Mouse (Mus musculus): Measurements from ENCODE around the gene Lingo1.

GRCm38 (mm10) chr9:56748056-56748455 is 48.2 kb downstream of the Lingo1 start:
- TF ChIP-seq CTCF (IDR thresholded peaks at IDR 0.05; ENCODE audit: low read depth, low read length) (no peak), TAL1 (conservative IDR thresholded peaks at IDR 0.05; ENCODE audit: low read depth, low read length) (no peak), GATA1 (IDR thresholded peaks at IDR 0.05; ENCODE audit: borderline replicate concordance, low read length) (no peak), POLR2AphosphoS5 (IDR thresholded peaks at IDR 0.05; ENCODE audit: insufficient replicate concordance, low read depth, low read length) (no peak)

Data from G1E (cell line).